Mouse (Mus musculus) liver, postnatal 0 days (tissue): ENCODE data around the gene Mroh2a. TPM values are rescaled to one million over a fixed set of nuclear protein-coding genes. Genes with fewer than 3 reads are reported as not detected.
"Not testable (repeated sequence)": the region's sequence is repeated elsewhere in the genome, so short reads cannot be mapped to it uniquely, and the experiment has no call there.

Source experiments
- ATAC-seq: fragments of 200-750 bp; cut with Nextera tagmentation; 2 replicates; pipeline ENCODE4 v1.8.0; 2017; ENCODE audit warnings: mild to moderate bottlenecking, moderate library complexity
- DNase-seq: peaks from one replicate; pipeline ENCODE4 v3.0.0-alpha.2; 2016
- H3K27ac ChIP-seq: fragments of 300-500 bp; sonication (generic); 2 replicates; pipeline ENCODE4 v1.5.1; 2014; ENCODE audit warnings: antibody characterized with exemption, moderate library complexity, mild to moderate bottlenecking, low read depth
- H3K27me3 ChIP-seq: fragments of 300-500 bp; sonication (generic); 2 replicates; pipeline ENCODE4 v1.6.1; 2014; ENCODE audit warnings: low read length, control low read depth, mixed read lengths; ENCODE audit not compliant: insufficient read depth
- H3K36me3 ChIP-seq: fragments of 300-500 bp; sonication (generic); replicated peaks from 2 replicates; pipeline ENCODE4 v1.6.1; 2014; ENCODE audit warnings: mild to moderate bottlenecking, control low read depth, low read length, moderate library complexity, mixed read lengths; ENCODE audit not compliant: insufficient read depth
- H3K4me1 ChIP-seq: fragments of 300-500 bp; sonication (generic); 2 replicates; pipeline ENCODE4 v1.6.1; 2014; ENCODE audit warnings: antibody characterized with exemption, mild to moderate bottlenecking, control low read depth; ENCODE audit not compliant: insufficient read depth
- H3K4me2 ChIP-seq: fragments of 300-500 bp; sonication (generic); 2 replicates; pipeline ENCODE4 v1.6.1; 2014; ENCODE audit warnings: low read depth, mild to moderate bottlenecking, low read length, moderate library complexity, mixed read lengths
- H3K4me3 ChIP-seq: fragments of 300-500 bp; sonication (generic); 2 replicates; pipeline ENCODE4 v1.5.1; 2014; ENCODE audit warnings: low read depth, low read length
- H3K9ac ChIP-seq: fragments of 300-500 bp; sonication (generic); replicated peaks from 2 replicates; pipeline ENCODE4 v1.6.1; 2014; ENCODE audit warnings: mild to moderate bottlenecking, moderate library complexity
- H3K9me3 ChIP-seq: fragments of 300-500 bp; sonication (generic); 2 replicates; pipeline ENCODE4 v1.6.1; 2016; ENCODE audit warnings: mild to moderate bottlenecking, control low read depth, low read length, mixed read lengths
- CTCF ChIP-seq: sonication (generic); IDR thresholded peaks from 2 replicates; pipeline ENCODE4 v1.5.1; 2016; ENCODE audit warnings: antibody characterized with exemption, low read depth
- EP300 ChIP-seq: IDR thresholded peaks from 2 replicates; pipeline ENCODE4 v1.6.1; 2016; ENCODE audit warnings: antibody characterized with exemption, low read depth, mild to moderate bottlenecking
- WGBS: fragments of 180-500 bp; shearing (Covaris S2); extraction: QIAGEN DNeasy Blood & Tissue Kit; methylation state at CpG from one replicate; pipeline ENCODE4 v1.1.7; 2014; ENCODE audit not compliant: insufficient replicate concordance; 5-methylcytosine and 5-hydroxymethylcytosine counted together
- polyA plus RNA-seq: library from polyadenylated mRNA; unstranded; fragments of >200 nt; fragmentation: Nextera tagmentation; extraction: Ambion mirVana; gene quantifications from 2 replicates; pipeline ENCODE4 v1.2.1, GENCODE M21; 2015

The Mroh2a gene
- polyA plus RNA-seq, 1 experiment from 2014 or later: 0.61 TPM

- TF ChIP-seq CTCF (no peak), EP300 (no peak)
- H3K9ac ChIP-seq: no peak overlapping the region
- ATAC-seq: no peak
- no peak overlapping the region for H3K27ac ChIP-seq
- peak; percentile 32 for DNase-seq
- H3K9me3 ChIP-seq: peaks cover 13% of the 10 kb centered on the region
- H3K4me2 ChIP-seq: no peak overlapping the region
- H3K36me3 ChIP-seq: no peaks in the 10 kb centered on the region
- no peaks in the 10 kb centered on the region for H3K27me3 ChIP-seq
- H3K4me3 ChIP-seq: no peak overlapping the region
- WGBS: 38% methylated on average over 1 of the region's 1 CpGs
- H3K4me1 ChIP-seq: no peaks in the 10 kb centered on the region
Measured at GRCm38 (mm10) chr1:88223591-88223990, 3.2 kb upstream of the Mroh2a start.

- no peak overlapping the region for H3K27ac ChIP-seq
- ATAC-seq (no peak), DNase-seq (peak; percentile 71)
- H3K4me2 ChIP-seq: no peak overlapping the region
- 52% methylated on average over 2 of the region's 2 CpGs for WGBS
- no peaks in the 10 kb centered on the region for H3K4me1 ChIP-seq
- H3K36me3 ChIP-seq: no peaks in the 10 kb centered on the region
- no peak for TF ChIP-seq CTCF
- no peak for TF ChIP-seq EP300
- no peaks in the 10 kb centered on the region for H3K27me3 ChIP-seq
- H3K4me3 ChIP-seq: no peak overlapping the region
- H3K9me3 ChIP-seq: peaks cover 13% of the 10 kb centered on the region
- no peak overlapping the region for H3K9ac ChIP-seq
Measured at GRCm38 (mm10) chr1:88224029-88224776, 2.6 kb upstream of the Mroh2a start.

- H3K9me3 ChIP-seq: peaks cover 17% of the 10 kb centered on the region
- DNase-seq, H3K27me3 ChIP-seq, H3K27ac ChIP-seq, H3K4me1 ChIP-seq, H3K9ac ChIP-seq, ATAC-seq, H3K4me3 ChIP-seq, H3K4me2 ChIP-seq, H3K36me3 ChIP-seq: not testable (repeated sequence)
- WGBS: 35% methylated on average over 2 of the region's 2 CpGs
Measured at GRCm38 (mm10) chr1:88225301-88225700, 1.5 kb upstream of the Mroh2a start.

GRCm38 (mm10) chr1:88225741-88226140 is 1.0 kb upstream of the Mroh2a start:
- H3K4me3 ChIP-seq: no peak overlapping the region
- H3K27ac ChIP-seq: no peak overlapping the region
- H3K9ac ChIP-seq: no peak overlapping the region
- DNase-seq: no peak
- no peak overlapping the region for H3K4me2 ChIP-seq
- ATAC-seq: no peak
- H3K27me3 ChIP-seq: no peaks in the 10 kb centered on the region
- H3K36me3 ChIP-seq: no peaks in the 10 kb centered on the region
- no peaks in the 10 kb centered on the region for H3K4me1 ChIP-seq
- peaks cover 17% of the 10 kb centered on the region for H3K9me3 ChIP-seq
- TF ChIP-seq EP300 (no peak), CTCF (no peak)

- Histone ChIP-seq H3K9ac (no peak overlapping the region), H3K4me1 (no peaks in the 10 kb centered on the region), H3K9me3 (peaks cover 14% of the 10 kb centered on the region), H3K4me2 (no peak overlapping the region), H3K4me3 (no peak overlapping the region), H3K27ac (no peak overlapping the region), H3K27me3 (no peaks in the 10 kb centered on the region), H3K36me3 (no peaks in the 10 kb centered on the region)
- TF ChIP-seq CTCF (no peak), EP300 (no peak)
- WGBS: 51% methylated on average over 2 of the region's 2 CpGs
- no peak for DNase-seq
- no peak for ATAC-seq
Measured at GRCm38 (mm10) chr1:88227482-88227881, 696 bp downstream of the Mroh2a start.

- Histone ChIP-seq H3K27me3 (no peaks in the 10 kb centered on the region), H3K36me3 (no peaks in the 10 kb centered on the region), H3K4me2 (no peak overlapping the region), H3K9ac (no peak overlapping the region), H3K27ac (no peak overlapping the region), H3K4me1 (no peaks in the 10 kb centered on the region), H3K9me3 (peaks cover 14% of the 10 kb centered on the region), H3K4me3 (no peak overlapping the region)
- 63% methylated on average over 7 of the region's 7 CpGs for WGBS
- no peak for ATAC-seq
- DNase-seq: peak; percentile 26
- TF ChIP-seq EP300: no peak
- TF ChIP-seq CTCF: no peak
Measured at GRCm38 (mm10) chr1:88228121-88228520, 1.3 kb downstream of the Mroh2a start.
